Mouse (Mus musculus): ENCODE data around the gene Cstad.

GRCm38 (mm10) chr2:30556495-30556894 lies 38.3 kb upstream of the Cstad start:
- no peak for TF ChIP-seq ZC3H11A (IDR thresholded peaks at IDR 0.05; ENCODE audit: borderline replicate concordance, low read depth, low read length)
- no peak for TF ChIP-seq HCFC1 (IDR thresholded peaks at IDR 0.05; ENCODE audit: borderline replicate concordance, insufficient read depth, low read length)
- no peak for TF ChIP-seq MAFK (IDR thresholded peaks at IDR 0.05; ENCODE audit: insufficient read depth, low read depth, low read length)
- no peak for TF ChIP-seq ZNF384 (IDR thresholded peaks at IDR 0.05; ENCODE audit: low read depth, low read length)

Data from ES-E14 (cell line).